Mouse (Mus musculus) lung, postnatal 0 days (tissue): ENCODE results near the gene Scml4. TPM values are rescaled to one million over a fixed set of nuclear protein-coding genes. Genes with fewer than 3 reads are reported as not detected.
A peak's percentile ranks its signal among the peaks of the same experiment; 100 is the strongest.

ENCODE experiments used
- ATAC-seq: fragments of 200-750 bp; cut with Nextera tagmentation; 2 replicates; pipeline ENCODE4 v1.8.0; 2017; ENCODE audit warnings: moderate library complexity
- DNase-seq: peaks from one replicate; pipeline ENCODE4 v3.0.0-alpha.2; 2016; ENCODE audit warnings: low spot score
- H3K27ac ChIP-seq: fragments of 300-500 bp; sonication (generic); 2 replicates; pipeline ENCODE4 v1.5.1; 2014; ENCODE audit warnings: antibody characterized with exemption, mild to moderate bottlenecking, low read length, mixed read lengths
- H3K27me3 ChIP-seq: fragments of 300-500 bp; sonication (generic); replicated peaks from 2 replicates; pipeline ENCODE4 v1.6.1; 2014; ENCODE audit warnings: low read length, mixed read lengths; ENCODE audit not compliant: insufficient read depth
- H3K36me3 ChIP-seq: fragments of 300-500 bp; sonication (generic); 2 replicates; pipeline ENCODE4 v1.6.1; 2014; ENCODE audit warnings: low read length, mixed read lengths; ENCODE audit not compliant: insufficient read depth
- H3K4me1 ChIP-seq: fragments of 300-500 bp; sonication (generic); 2 replicates; pipeline ENCODE4 v1.6.1; 2014; ENCODE audit warnings: antibody characterized with exemption, low read depth, low read length, mixed read lengths; ENCODE audit not compliant: insufficient read depth
- H3K4me2 ChIP-seq: fragments of 300-500 bp; sonication (generic); replicated peaks from 2 replicates; pipeline ENCODE4 v1.6.1; 2014; ENCODE audit warnings: low read depth, mild to moderate bottlenecking, low read length, moderate library complexity, mixed read lengths
- H3K4me3 ChIP-seq: fragments of 300-500 bp; sonication (generic); 2 replicates; pipeline ENCODE4 v1.5.1; 2014; ENCODE audit warnings: low read depth, low read length
- H3K9ac ChIP-seq: fragments of 300-500 bp; sonication (generic); replicated peaks from 2 replicates; pipeline ENCODE4 v1.6.1; 2014; ENCODE audit warnings: low read depth, mild to moderate bottlenecking
- H3K9me3 ChIP-seq: fragments of 300-500 bp; sonication (generic); 2 replicates; pipeline ENCODE4 v1.6.1; 2016; ENCODE audit warnings: low read length, mixed read lengths
- CTCF ChIP-seq: IDR thresholded peaks from 2 replicates; pipeline ENCODE4 v1.5.1; 2016; ENCODE audit warnings: antibody characterized with exemption, mild to moderate bottlenecking
- EP300 ChIP-seq: IDR thresholded peaks from 2 replicates; pipeline ENCODE4 v1.6.1; 2016; ENCODE audit warnings: antibody characterized with exemption, mild to moderate bottlenecking, control low read depth
- WGBS: fragments of 180-500 bp; shearing (Covaris S2); extraction: QIAGEN DNeasy Blood & Tissue Kit; methylation state at CpG from one replicate; pipeline ENCODE4 v1.1.7; 2014; 5-methylcytosine and 5-hydroxymethylcytosine counted together
- polyA plus RNA-seq: library from polyadenylated mRNA; unstranded; fragments of >200 nt; fragmentation: Nextera tagmentation; extraction: Ambion mirVana; gene quantifications from 2 replicates; pipeline ENCODE4 v1.2.1, GENCODE M21; 2015

Gene Scml4
- polyA plus RNA-seq, 1 experiment from 2014 or later: 0.13 TPM

GRCm38 (mm10) chr10:42917355-42917754 is 57.2 kb downstream of the Scml4 start:
- Histone ChIP-seq H3K4me3 (no peak overlapping the region), H3K9me3 (no peaks in the 10 kb centered on the region), H3K4me1 (no peaks in the 10 kb centered on the region), H3K27ac (no peak overlapping the region), H3K4me2 (no peak overlapping the region), H3K9ac (no peak overlapping the region), H3K36me3 (no peaks in the 10 kb centered on the region), H3K27me3 (no peaks in the 10 kb centered on the region)
- no peak for TF ChIP-seq CTCF
- no peak for TF ChIP-seq EP300
- no peak for DNase-seq
- no peak for ATAC-seq
- WGBS: 73% methylated on average over 5 of the region's 5 CpGs

GRCm38 (mm10) chr10:42919786-42920185 is 59.6 kb downstream of the Scml4 start:
- no peak overlapping the region for H3K4me3 ChIP-seq
- H3K36me3 ChIP-seq: no peaks in the 10 kb centered on the region
- no peaks in the 10 kb centered on the region for H3K9me3 ChIP-seq
- WGBS: 91% methylated on average over 12 of the region's 12 CpGs
- H3K27me3 ChIP-seq: no peaks in the 10 kb centered on the region
- no peak overlapping the region for H3K27ac ChIP-seq
- TF ChIP-seq EP300 (no peak), CTCF (no peak)
- H3K9ac ChIP-seq: no peak overlapping the region
- DNase-seq (no peak), ATAC-seq (no peak)
- no peak overlapping the region for H3K4me2 ChIP-seq
- H3K4me1 ChIP-seq: no peaks in the 10 kb centered on the region

GRCm38 (mm10) chr10:42925103-42925866 is 65.1 kb downstream of the Scml4 start:
- no peaks in the 10 kb centered on the region for H3K36me3 ChIP-seq
- H3K9ac ChIP-seq: no peak overlapping the region
- no peaks in the 10 kb centered on the region for H3K27me3 ChIP-seq
- 65% methylated on average over 22 of the region's 22 CpGs for WGBS
- peak overlapping the region; percentile 35; the same call in 1 of the 2 replicates for H3K4me2 ChIP-seq
- no peak for TF ChIP-seq EP300
- no peak for TF ChIP-seq CTCF
- ATAC-seq (no peak), DNase-seq (no peak)
- no peaks in the 10 kb centered on the region for H3K9me3 ChIP-seq
- no peak overlapping the region for H3K4me3 ChIP-seq
- no peak overlapping the region for H3K27ac ChIP-seq
- H3K4me1 ChIP-seq: no peaks in the 10 kb centered on the region

- no peak overlapping the region for H3K4me2 ChIP-seq
- no peak for DNase-seq
- no peaks in the 10 kb centered on the region for H3K36me3 ChIP-seq
- no peak overlapping the region for H3K9ac ChIP-seq
- H3K27me3 ChIP-seq: no peaks in the 10 kb centered on the region
- no peak for ATAC-seq
- H3K4me3 ChIP-seq: no peak overlapping the region
- 78% methylated on average over 23 of the region's 23 CpGs for WGBS
- no peaks in the 10 kb centered on the region for H3K4me1 ChIP-seq
- TF ChIP-seq CTCF (no peak), EP300 (no peak)
- no peaks in the 10 kb centered on the region for H3K9me3 ChIP-seq
- no peak overlapping the region for H3K27ac ChIP-seq
Measured at GRCm38 (mm10) chr10:42930121-42930650, 70.0 kb downstream of the Scml4 start.

- DNase-seq: no peak
- H3K4me3 ChIP-seq: no peak overlapping the region
Measured at GRCm38 (mm10) chr10:42932862-42933480, 72.8 kb downstream of the Scml4 start.

GRCm38 (mm10) chr10:42934672-42935071 is 74.5 kb downstream of the Scml4 start:
- Histone ChIP-seq H3K4me1 (no peaks in the 10 kb centered on the region), H3K9ac (no peak overlapping the region), H3K27ac (no peak overlapping the region), H3K4me2 (no peak overlapping the region), H3K27me3 (no peaks in the 10 kb centered on the region), H3K4me3 (no peak overlapping the region), H3K36me3 (no peaks in the 10 kb centered on the region), H3K9me3 (no peaks in the 10 kb centered on the region)
- ATAC-seq (peak; percentile 61), DNase-seq (peak; percentile 53)
- no peak for TF ChIP-seq EP300
- TF ChIP-seq CTCF: no peak
- 33% methylated on average over 8 of the region's 8 CpGs for WGBS

More at GRCm38 (mm10) chr10:42932862-42933480, 72.8 kb downstream of the Scml4 start:
- no peaks in the 10 kb centered on the region for H3K9me3 ChIP-seq
- H3K27ac ChIP-seq: no peak overlapping the region
- 63% methylated on average over 14 of the region's 14 CpGs for WGBS
- H3K9ac ChIP-seq: no peak overlapping the region
- TF ChIP-seq CTCF (no peak), EP300 (no peak)
- H3K27me3 ChIP-seq: no peaks in the 10 kb centered on the region
- no peaks in the 10 kb centered on the region for H3K4me1 ChIP-seq
- H3K4me2 ChIP-seq: no peak overlapping the region
- no peak for ATAC-seq
- no peaks in the 10 kb centered on the region for H3K36me3 ChIP-seq
